Mouse (Mus musculus): ENCODE results near the gene Pmpcb. TPM values are rescaled to one million over a fixed set of nuclear protein-coding genes. Genes with fewer than 3 reads are reported as not detected.

Pmpcb gene
- polyA plus RNA-seq, 1 experiment, result 34.0 TPM

DNA sequence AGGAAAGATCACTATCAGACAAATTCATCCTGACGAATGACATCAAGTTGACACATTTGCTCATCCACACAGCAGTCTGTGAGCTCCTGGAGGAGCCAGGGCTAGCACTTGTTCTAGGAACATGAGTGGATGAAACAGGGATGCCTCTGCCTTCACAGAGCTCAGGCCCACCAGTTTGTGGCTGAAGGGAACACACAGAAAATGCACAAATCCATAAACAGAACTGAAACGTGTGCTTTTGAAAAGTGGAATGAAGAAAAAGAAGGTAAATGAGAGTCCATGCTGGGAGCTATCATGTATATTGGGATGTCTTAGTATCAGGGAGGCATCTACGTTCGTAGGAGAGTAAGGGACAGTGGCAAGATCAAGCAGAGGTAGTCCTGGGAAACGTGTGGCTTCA is 7.8 kb upstream of the Pmpcb start:
- Histone ChIP-seq H3K36me3 (ENCODE audit: control insufficient read depth, insufficient read depth, low read length) (no peaks in the 10 kb centered on the region), H3K27ac (ENCODE audit: control insufficient read depth, insufficient read depth, low read length) (no peak overlapping the region), H3K4me3 (ENCODE audit: control insufficient read depth, insufficient read depth, low read length) (no peak overlapping the region), H3K4me1 (replicated peaks; ENCODE audit: control insufficient read depth, insufficient read depth, low read length) (no peaks in the 10 kb centered on the region), H3K27me3 (ENCODE audit: control insufficient read depth, insufficient read depth, low read length) (no peaks in the 10 kb centered on the region)
- DNase-seq, result no peak
- WGBS, result 88% methylated on average over 5 of the region's 5 CpGs
- TF ChIP-seq CTCF (IDR thresholded peaks at IDR 0.05; ENCODE audit: borderline replicate concordance, control insufficient read depth, extremely low read depth, insufficient read depth, low read length, poor library complexity) (no peak), POLR2A (IDR thresholded peaks at IDR 0.05; ENCODE audit: control insufficient read depth, extremely low read depth, insufficient read depth, low read length, poor library complexity) (no peak)

DNA sequence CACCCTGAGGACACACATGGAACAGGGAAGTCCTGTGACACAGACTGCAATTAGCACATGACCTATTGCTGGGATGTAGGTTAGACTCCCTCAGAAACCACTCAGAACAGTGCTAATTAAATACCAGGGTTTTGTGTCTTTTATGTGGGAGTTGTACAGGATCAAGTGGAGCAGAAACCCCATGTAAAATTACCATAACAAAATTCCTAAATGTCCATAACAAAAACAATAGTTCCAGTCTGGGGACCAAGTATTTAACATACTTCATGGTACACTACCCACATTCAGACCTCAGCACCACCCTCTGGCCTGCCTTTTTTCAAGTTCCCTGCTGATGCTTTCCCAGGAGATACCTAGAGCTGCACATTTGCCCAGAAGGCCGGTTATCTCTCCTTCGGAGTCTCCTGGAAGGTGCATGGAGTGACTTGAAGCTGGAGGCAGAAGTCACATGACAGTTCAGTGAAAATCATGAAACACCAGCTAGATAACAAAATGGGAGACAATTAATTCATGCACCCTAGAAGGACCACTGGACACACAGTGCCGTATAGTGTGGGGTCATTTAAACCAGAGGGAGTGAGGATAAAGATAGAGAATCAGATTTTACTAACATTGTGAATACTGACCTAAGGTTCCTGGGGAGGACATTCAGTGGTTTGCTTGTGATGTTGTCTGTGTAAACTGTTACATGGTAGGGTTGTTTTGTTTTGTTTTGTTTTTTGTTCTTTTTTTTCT is 4.6 kb upstream of the Pmpcb start:
- 93% methylated on average over 3 of the region's 3 CpGs for WGBS
- Histone ChIP-seq H3K27ac (ENCODE audit: control insufficient read depth, insufficient read depth, low read length) (no peak overlapping the region), H3K4me1 (replicated peaks; ENCODE audit: control insufficient read depth, insufficient read depth, low read length) (no peaks in the 10 kb centered on the region), H3K36me3 (ENCODE audit: control insufficient read depth, insufficient read depth, low read length) (no peaks in the 10 kb centered on the region), H3K27me3 (ENCODE audit: control insufficient read depth, insufficient read depth, low read length) (no peaks in the 10 kb centered on the region), H3K4me3 (ENCODE audit: control insufficient read depth, insufficient read depth, low read length) (no peak overlapping the region)
- DNase-seq, result no peak
- no peak for TF ChIP-seq POLR2A (IDR thresholded peaks at IDR 0.05; ENCODE audit: control insufficient read depth, extremely low read depth, insufficient read depth, low read length, poor library complexity)
- no peak for TF ChIP-seq CTCF (IDR thresholded peaks at IDR 0.05; ENCODE audit: borderline replicate concordance, control insufficient read depth, extremely low read depth, insufficient read depth, low read length, poor library complexity)

DNA sequence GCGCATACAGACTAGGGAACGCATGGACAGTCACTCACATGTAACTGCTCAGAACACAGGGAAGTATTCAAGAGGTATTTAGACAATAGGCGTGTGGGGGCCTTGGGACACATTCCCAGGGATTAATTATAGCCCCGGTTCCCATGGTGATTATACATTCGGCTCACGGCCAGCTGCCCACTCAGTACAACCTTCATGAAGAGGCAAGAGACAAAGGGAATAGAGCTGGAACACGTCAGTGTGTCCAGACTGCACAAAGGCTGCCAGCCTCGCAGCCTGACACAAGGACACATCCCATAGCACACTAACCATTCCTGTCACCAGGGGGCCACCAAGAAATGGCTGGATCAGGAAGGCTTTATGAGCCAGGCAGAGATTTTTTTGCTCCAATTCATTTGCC is 4.0 kb upstream of the Pmpcb start:
- DNase-seq, result no peak
- no peaks in the 10 kb centered on the region for H3K27me3 ChIP-seq (ENCODE audit: control insufficient read depth, insufficient read depth, low read length)
- no peaks in the 10 kb centered on the region for H3K36me3 ChIP-seq (ENCODE audit: control insufficient read depth, insufficient read depth, low read length)
- TF ChIP-seq CTCF (IDR thresholded peaks at IDR 0.05; ENCODE audit: borderline replicate concordance, control insufficient read depth, extremely low read depth, insufficient read depth, low read length, poor library complexity) (no peak), POLR2A (IDR thresholded peaks at IDR 0.05; ENCODE audit: control insufficient read depth, extremely low read depth, insufficient read depth, low read length, poor library complexity) (no peak)
- no peak overlapping the region for H3K27ac ChIP-seq (ENCODE audit: control insufficient read depth, insufficient read depth, low read length)
- whole genome bisulfite sequencing, result 91% methylated on average over 8 of the region's 8 CpGs
- peaks cover 4% of the 10 kb centered on the region for H3K4me1 ChIP-seq (replicated peaks; ENCODE audit: control insufficient read depth, insufficient read depth, low read length)
- no peak overlapping the region for H3K4me3 ChIP-seq (ENCODE audit: control insufficient read depth, insufficient read depth, low read length)

DNA sequence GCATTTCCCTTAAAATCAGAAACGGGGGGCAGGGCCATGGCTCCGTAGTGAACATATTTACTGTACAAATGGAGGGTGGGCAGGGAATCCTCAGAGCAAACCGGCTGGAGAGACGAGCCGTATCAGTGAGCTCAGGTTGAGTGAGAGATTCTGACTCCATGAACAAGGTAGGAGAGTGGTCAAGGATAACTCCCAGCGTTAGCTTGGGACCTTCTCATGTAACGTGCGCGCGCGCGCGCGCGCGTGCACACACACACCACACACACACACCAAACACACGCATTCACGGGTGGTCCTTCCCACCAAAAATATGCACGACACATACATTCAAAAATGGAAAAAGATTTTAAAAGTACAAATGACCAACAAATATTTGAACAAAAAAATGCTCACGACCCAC is 1.8 kb upstream of the Pmpcb start:
- DNase-seq, result no peak

DNA sequence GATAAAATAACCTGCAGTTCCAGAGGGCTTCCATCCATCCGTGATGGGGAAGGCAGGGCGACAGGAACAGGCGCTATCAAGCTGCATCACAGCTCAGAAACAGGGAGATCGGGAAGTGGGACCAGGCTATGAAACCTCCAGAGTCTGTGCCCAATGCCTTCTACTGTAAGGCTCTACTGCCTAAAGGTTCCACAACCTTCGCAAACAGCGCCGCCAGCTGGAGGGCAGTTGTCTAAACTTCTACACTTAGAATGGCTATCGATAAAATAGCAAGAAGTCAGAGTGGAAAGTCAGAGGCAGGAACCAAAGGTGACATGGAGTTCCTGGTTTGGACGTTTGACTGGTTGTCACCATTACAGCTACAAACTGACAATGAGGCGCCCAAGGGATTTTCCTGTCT is 1.4 kb upstream of the Pmpcb start:
- Histone ChIP-seq H3K4me1 (replicated peaks; ENCODE audit: control insufficient read depth, insufficient read depth, low read length) (peaks cover 5% of the 10 kb centered on the region), H3K36me3 (ENCODE audit: control insufficient read depth, insufficient read depth, low read length) (peaks cover 6% of the 10 kb centered on the region; the same call in 1 of the 2 replicates), H3K27me3 (ENCODE audit: control insufficient read depth, insufficient read depth, low read length) (no peaks in the 10 kb centered on the region), H3K4me3 (ENCODE audit: control insufficient read depth, insufficient read depth, low read length) (peak overlapping the region; percentile 50), H3K27ac (ENCODE audit: control insufficient read depth, insufficient read depth, low read length) (no peak overlapping the region)
- no peak for TF ChIP-seq POLR2A (IDR thresholded peaks at IDR 0.05; ENCODE audit: control insufficient read depth, extremely low read depth, insufficient read depth, low read length, poor library complexity)
- WGBS, result 38% methylated on average over 10 of the region's 10 CpGs
- DNase-seq, result peak; percentile 76

More for the DNA sequence above, 1.8 kb upstream of the Pmpcb start:
- Histone ChIP-seq H3K4me1 (replicated peaks; ENCODE audit: control insufficient read depth, insufficient read depth, low read length) (peaks cover 5% of the 10 kb centered on the region), H3K27ac (ENCODE audit: control insufficient read depth, insufficient read depth, low read length) (no peak overlapping the region), H3K4me3 (ENCODE audit: control insufficient read depth, insufficient read depth, low read length) (peak overlapping the region; percentile 50), H3K36me3 (ENCODE audit: control insufficient read depth, insufficient read depth, low read length) (peaks cover 3% of the 10 kb centered on the region; the same call in 1 of the 2 replicates), H3K27me3 (ENCODE audit: control insufficient read depth, insufficient read depth, low read length) (no peaks in the 10 kb centered on the region)
- 88% methylated on average over 20 of the region's 20 CpGs for WGBS
- no peak for TF ChIP-seq CTCF (IDR thresholded peaks at IDR 0.05; ENCODE audit: borderline replicate concordance, control insufficient read depth, extremely low read depth, insufficient read depth, low read length, poor library complexity)
- TF ChIP-seq POLR2A (IDR thresholded peaks at IDR 0.05; ENCODE audit: control insufficient read depth, extremely low read depth, insufficient read depth, low read length, poor library complexity), result no peak

DNA sequence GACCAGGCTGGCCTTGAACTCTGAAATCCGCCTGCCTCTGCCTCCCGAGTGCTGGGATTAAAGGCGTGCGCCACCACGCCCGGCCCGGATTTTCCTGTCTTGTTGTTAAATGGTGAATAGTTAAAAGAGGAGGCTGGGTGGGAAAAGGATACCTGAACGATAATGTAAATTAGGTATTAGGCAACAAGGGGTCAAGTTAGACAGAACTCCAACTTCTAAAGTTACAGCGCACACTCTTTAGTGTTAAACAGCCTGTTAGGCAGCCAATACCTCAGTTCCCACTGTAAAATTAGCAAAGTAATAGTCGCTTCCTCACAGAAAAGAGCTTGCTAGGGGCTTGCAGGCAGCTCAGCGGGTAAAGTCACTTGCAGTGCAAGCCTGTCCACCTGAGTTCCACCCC is 895 bp upstream of the Pmpcb start:
- no peaks in the 10 kb centered on the region for H3K27me3 ChIP-seq (ENCODE audit: control insufficient read depth, insufficient read depth, low read length)
- H3K4me1 ChIP-seq (replicated peaks; ENCODE audit: control insufficient read depth, insufficient read depth, low read length), result peaks cover 5% of the 10 kb centered on the region
- DNase-seq, result no peak
- no peak overlapping the region for H3K4me3 ChIP-seq (ENCODE audit: control insufficient read depth, insufficient read depth, low read length)
- no peak for TF ChIP-seq POLR2A (IDR thresholded peaks at IDR 0.05; ENCODE audit: control insufficient read depth, extremely low read depth, insufficient read depth, low read length, poor library complexity)
- no peak for TF ChIP-seq CTCF (IDR thresholded peaks at IDR 0.05; ENCODE audit: borderline replicate concordance, control insufficient read depth, extremely low read depth, insufficient read depth, low read length, poor library complexity)
- H3K27ac ChIP-seq (ENCODE audit: control insufficient read depth, insufficient read depth, low read length), result no peak overlapping the region
- peaks cover 7% of the 10 kb centered on the region for H3K36me3 ChIP-seq (ENCODE audit: control insufficient read depth, insufficient read depth, low read length)
- WGBS, result 90% methylated on average over 11 of the region's 11 CpGs

DNA sequence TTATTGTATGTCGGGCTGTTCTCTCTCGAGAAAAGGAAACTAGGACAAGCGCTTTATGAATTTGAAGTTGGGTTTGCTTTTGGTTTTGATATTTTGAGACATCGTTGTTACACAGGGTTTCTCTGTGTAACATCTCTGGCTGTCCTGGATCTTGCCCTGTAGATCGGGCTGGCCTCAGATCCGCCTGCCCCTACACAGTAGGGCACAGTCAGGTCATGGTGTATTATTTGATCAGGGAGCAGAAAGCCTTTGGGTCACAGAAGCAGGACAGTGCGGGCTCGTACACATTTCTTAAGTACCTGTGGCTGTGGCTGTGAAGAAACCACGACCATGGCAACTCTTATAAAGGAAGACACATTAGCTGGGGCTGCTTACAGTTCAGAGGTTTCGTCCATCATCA is 679 bp downstream of the Pmpcb start:
- no peak for DNase-seq
- H3K4me1 ChIP-seq (replicated peaks; ENCODE audit: control insufficient read depth, insufficient read depth, low read length), result peaks cover 5% of the 10 kb centered on the region
- peak overlapping the region; percentile 89 for H3K4me3 ChIP-seq (ENCODE audit: control insufficient read depth, insufficient read depth, low read length)
- H3K36me3 ChIP-seq (ENCODE audit: control insufficient read depth, insufficient read depth, low read length), result peaks cover 23% of the 10 kb centered on the region
- no peak overlapping the region for H3K27ac ChIP-seq (ENCODE audit: control insufficient read depth, insufficient read depth, low read length)
- WGBS, result 10% methylated on average over 10 of the region's 10 CpGs
- TF ChIP-seq POLR2A (IDR thresholded peaks at IDR 0.05; ENCODE audit: control insufficient read depth, extremely low read depth, insufficient read depth, low read length, poor library complexity) (no peak), CTCF (IDR thresholded peaks at IDR 0.05; ENCODE audit: borderline replicate concordance, control insufficient read depth, extremely low read depth, insufficient read depth, low read length, poor library complexity) (no peak)
- H3K27me3 ChIP-seq (ENCODE audit: control insufficient read depth, insufficient read depth, low read length), result no peaks in the 10 kb centered on the region

All from thymus, adult 2 months (tissue).